Comparison of ENCODE assay signal across 8 mouse cellular contexts in the genomic region with DNA sequence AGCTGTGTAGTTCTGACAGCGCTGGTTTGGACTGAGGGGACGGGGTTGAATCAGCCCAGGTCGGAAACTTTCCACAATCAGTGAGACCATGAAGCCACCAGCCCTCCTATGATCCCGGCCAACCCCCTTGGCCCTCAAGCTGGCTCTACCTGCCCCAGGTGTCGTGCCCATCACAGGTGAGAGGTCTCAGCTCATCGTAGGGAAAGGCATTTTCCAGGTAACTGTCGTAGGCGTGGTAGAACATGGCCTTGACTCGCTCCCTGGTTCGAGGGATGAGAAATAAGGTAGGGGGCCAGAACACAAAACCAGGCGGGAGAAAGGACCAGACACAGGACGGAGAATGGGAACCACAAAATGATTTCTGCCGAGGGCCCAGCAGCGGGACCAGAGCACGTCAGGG. TPM values are rescaled to one million over a fixed set of nuclear protein-coding genes. Genes with fewer than 3 reads are reported as not detected.
DNase-seq lines count a peak whose midpoint lies in the region; ATAC-seq and TF ChIP-seq lines count a peak whose summit lies in the region.

No protein-coding gene starts in this region.

- no peaks in the 10 kb centered on the region for H3K79me3 ChIP-seq in C2C12 (ENCODE audit: low read depth)

- no peaks in the 10 kb centered on the region for H3K36me3 ChIP-seq in heart, adult 2 months (ENCODE audit: control insufficient read depth, insufficient read depth, low read length)
- H3K36me3 ChIP-seq in C2C12 (ENCODE audit: control insufficient read depth, insufficient read depth), result no peaks in the 10 kb centered on the region
- H3K36me3 ChIP-seq in forebrain, embryonic 14.5 days (ENCODE audit: control insufficient read depth, insufficient read depth, low read length), result 0 out of 2 replicates have a peak, but pooled peaks cover 4% of the 10 kb centered on the region
- no peaks in the 10 kb centered on the region for H3K36me3 ChIP-seq in liver, embryonic 15.5 days (replicated peaks)

- TF ChIP-seq POLR2A in heart, adult 2 months (IDR thresholded peaks at IDR 0.05; ENCODE audit: insufficient read depth, low read depth, low read length), result no peak

- H3K4me2 ChIP-seq in forebrain, embryonic 14.5 days (ENCODE audit: low read length), result peak overlapping the region; percentile 97
- H3K4me2 ChIP-seq in liver, embryonic 15.5 days, result peak overlapping the region; percentile 89

- peak overlapping the region; percentile 97 for H3K4me3 ChIP-seq in heart, adult 2 months
- peak overlapping the region; percentile 87 for H3K4me3 ChIP-seq in C2C12 (ENCODE audit: insufficient read depth, poor library complexity, severe bottlenecking)
- H3K4me3 ChIP-seq in forebrain, embryonic 14.5 days (ENCODE audit: low read depth, low read length), result peak overlapping the region; percentile 81
- H3K4me3 ChIP-seq in liver, embryonic 15.5 days (replicated peaks), result peak overlapping the region; percentile 81

- intact Hi-C loops in heart, adult 2 months (cut with DNase I), result loop anchor here (1.0 to 5.0 kb wide), 2 partner anchors 36 to 89 kb away; a partner anchor contains a TSS
- intact Hi-C loops in heart, postnatal 10 days (cut with DNase I), result no loop called here

- no peak; the same call in 1 of the 2 replicates for ATAC-seq in forebrain, embryonic 14.5 days
- ATAC-seq in liver, embryonic 15.5 days (ENCODE audit: insufficient read depth), result no peak

- peaks cover 3% of the 10 kb centered on the region for H3K4me1 ChIP-seq in heart, adult 2 months (ENCODE audit: control insufficient read depth, insufficient read depth, low read length)
- peaks cover 8% of the 10 kb centered on the region for H3K4me1 ChIP-seq in forebrain, embryonic 14.5 days (ENCODE audit: control insufficient read depth, insufficient read depth, low read length)
- peaks cover 27% of the 10 kb centered on the region for H3K4me1 ChIP-seq in liver, embryonic 15.5 days (replicated peaks)

- WGBS in heart, adult 2 months, result 6% methylated on average over 15 of the region's 15 CpGs
- 3% methylated on average over 15 of the region's 15 CpGs for WGBS in forebrain, embryonic 14.5 days
- 6% methylated on average over 15 of the region's 15 CpGs for WGBS in liver, embryonic 15.5 days (ENCODE audit: insufficient replicate concordance)

- no peaks in the 10 kb centered on the region for H3K79me2 ChIP-seq in heart, adult 2 months (replicated peaks; ENCODE audit: control insufficient read depth, insufficient read depth, low read length)
- peaks cover 6% of the 10 kb centered on the region for H3K79me2 ChIP-seq in C2C12 (ENCODE audit: control insufficient read depth, insufficient read depth)

- H3K27me3 ChIP-seq in heart, adult 2 months (ENCODE audit: control insufficient read depth, insufficient read depth, low read length), result no peaks in the 10 kb centered on the region
- no peaks in the 10 kb centered on the region for H3K27me3 ChIP-seq in C2C12 (ENCODE audit: control insufficient read depth, insufficient read depth, insufficient read length)
- H3K27me3 ChIP-seq in forebrain, embryonic 14.5 days (replicated peaks; ENCODE audit: control insufficient read depth, insufficient read depth, low read length), result no peaks in the 10 kb centered on the region
- H3K27me3 ChIP-seq in liver, embryonic 15.5 days, result no peaks in the 10 kb centered on the region

- TF ChIP-seq EP300 in heart, adult 2 months (IDR thresholded peaks at IDR 0.05; ENCODE audit: insufficient read depth, low read depth, low read length), result no peak

- H3K9ac ChIP-seq in heart, adult 2 months (ENCODE audit: low read depth, low read length), result peak overlapping the region; percentile 84
- peak overlapping the region; percentile 85 for H3K9ac ChIP-seq in forebrain, embryonic 14.5 days (ENCODE audit: low read length)
- H3K9ac ChIP-seq in liver, embryonic 15.5 days, result peak overlapping the region; percentile 66

- peak overlapping the region; percentile 94 for H3ac ChIP-seq in C2C12 (ENCODE audit: control insufficient read depth, insufficient read length, low read depth)

- TF ChIP-seq CTCF in heart, adult 2 months (IDR thresholded peaks at IDR 0.05), result no peak
- no peak for TF ChIP-seq CTCF in C2C12 (IDR thresholded peaks at IDR 0.05; ENCODE audit: control insufficient read depth, insufficient read depth, insufficient read length)

- DNase-seq in heart, adult 2 months, result no peak
- DNase-seq in heart, postnatal 10 days, result no peak
- no peak for DNase-seq in forebrain, embryonic 14.5 days (ENCODE audit: low spot score)
- DNase-seq in urinary bladder, postnatal 25 days (ENCODE audit: low spot score), result no peak
- no peak for DNase-seq in right cerebral cortex, adult 18-20 months
- no peak for DNase-seq in Muller cell, postnatal 12 days (ENCODE audit: inconsistent ontology term)

- H3K27ac ChIP-seq in heart, adult 2 months, result peak overlapping the region; percentile 48
- peak overlapping the region; percentile 63; the same call in 1 of the 2 replicates for H3K27ac ChIP-seq in forebrain, embryonic 14.5 days (ENCODE audit: low read depth, low read length)
- H3K27ac ChIP-seq in liver, embryonic 15.5 days (replicated peaks), result 0 out of 2 replicates have a peak overlapping the region, but pooled peaks have one; percentile 31

- no peaks in the 10 kb centered on the region for H3K9me3 ChIP-seq in forebrain, embryonic 14.5 days (replicated peaks; ENCODE audit: control insufficient read depth, low read length)
- H3K9me3 ChIP-seq in liver, embryonic 15.5 days (replicated peaks), result no peaks in the 10 kb centered on the region

TF ChIP-seq in C2C12, 6 proteins besides CTCF, POLR2A, EP300 and RAD21:
- TF ChIP-seq MYOG (IDR thresholded peaks at IDR 0.05; ENCODE audit: control insufficient read depth, extremely low read depth, insufficient read length), result no peak
- no peak for TF ChIP-seq CEBPB (IDR thresholded peaks at IDR 0.05; ENCODE audit: low read depth)
- no peak for TF ChIP-seq USF1 (IDR thresholded peaks at IDR 0.05; ENCODE audit: low read depth)
- TF ChIP-seq MYOD1 (IDR thresholded peaks at IDR 0.05; ENCODE audit: control insufficient read depth, insufficient read length, low read depth), result no peak
- TF ChIP-seq MAX (IDR thresholded peaks at IDR 0.05), result no peak
- TF ChIP-seq FOSL1 (IDR thresholded peaks at IDR 0.05; ENCODE audit: insufficient read depth, low read length, poor library complexity, severe bottlenecking), result no peak

RNA-seq across cellular contexts. Expression of a gene that starts 0.5 kb away (rescaled TPM):
- total RNA-seq in heart, adult 2 months (2021), result 1 to 10 TPM; 6.0 to 6.4 TPM
- polyA plus RNA-seq in heart, adult 2 months (2012; rRNA removed), result 14.4 and 16.9 TPM in 2 replicates
- total RNA-seq in heart, postnatal 10 days (2021), result 10 to 100 TPM; 11.1 to 12.3 TPM
- polyA plus RNA-seq in C2C12 (2012; fragmentation: generic; extraction: Trizol), result 19.0 TPM
- 39.9 TPM in 2 replicates for polyA plus RNA-seq in forebrain, embryonic 14.5 days (2014; fragmentation: Nextera tagmentation; extraction: Ambion mirVana)
- 27.6 and 31.9 TPM in 2 replicates for polyA plus RNA-seq in liver, embryonic 15.5 days (2015; fragmentation: Nextera tagmentation; extraction: Ambion mirVana)

RNA-seq across cellular contexts. Expression of a gene that starts 6.9 kb away (rescaled TPM):
- total RNA-seq in heart, adult 2 months (2021), result not detected
- polyA plus RNA-seq in heart, adult 2 months (2012; rRNA removed), result not detected in 2 replicates
- not detected for total RNA-seq in heart, postnatal 10 days (2021)
- polyA plus RNA-seq in C2C12 (2012; fragmentation: generic; extraction: Trizol), result not detected
- not detected in 2 replicates for polyA plus RNA-seq in forebrain, embryonic 14.5 days (2014; fragmentation: Nextera tagmentation; extraction: Ambion mirVana)
- not detected in 2 replicates for polyA plus RNA-seq in liver, embryonic 15.5 days (2015; fragmentation: Nextera tagmentation; extraction: Ambion mirVana)

RNA-seq across cellular contexts. Expression of a gene that starts 22.2 kb away (rescaled TPM):
- 1 to 10 TPM; 3.0 to 4.8 TPM for total RNA-seq in heart, adult 2 months (2021)
- polyA plus RNA-seq in heart, adult 2 months (2012; rRNA removed), result 2.0 and 2.4 TPM in 2 replicates
- 1 to 10 TPM; 4.3 to 6.8 TPM for total RNA-seq in heart, postnatal 10 days (2021)
- polyA plus RNA-seq in C2C12 (2012; fragmentation: generic; extraction: Trizol), result 4.4 TPM
- polyA plus RNA-seq in forebrain, embryonic 14.5 days (2014; fragmentation: Nextera tagmentation; extraction: Ambion mirVana), result 2.2 and 4.3 TPM in 2 replicates
- polyA plus RNA-seq in liver, embryonic 15.5 days (2015; fragmentation: Nextera tagmentation; extraction: Ambion mirVana), result 1.2 and 1.5 TPM in 2 replicates

RNA-seq across cellular contexts. Expression of a gene that starts 36.6 kb away (rescaled TPM):
- 10 to 100 TPM; 77.0 to 84.9 TPM for total RNA-seq in heart, adult 2 months (2021)
- 95.6 and 114 TPM in 2 replicates for polyA plus RNA-seq in heart, adult 2 months (2012; rRNA removed)
- total RNA-seq in heart, postnatal 10 days (2021), result 10 to 100 TPM; 83.1 to 89.9 TPM
- polyA plus RNA-seq in C2C12 (2012; fragmentation: generic; extraction: Trizol), result 70.5 TPM
- polyA plus RNA-seq in forebrain, embryonic 14.5 days (2014; fragmentation: Nextera tagmentation; extraction: Ambion mirVana), result 153 and 181 TPM in 2 replicates
- 51.4 and 56.9 TPM in 2 replicates for polyA plus RNA-seq in liver, embryonic 15.5 days (2015; fragmentation: Nextera tagmentation; extraction: Ambion mirVana)

RNA-seq across cellular contexts. Expression of a gene that starts 46.4 kb away (rescaled TPM):
- not detected for total RNA-seq in heart, adult 2 months (2021)
- polyA plus RNA-seq in heart, adult 2 months (2012; rRNA removed), result 0.06 TPM in 1 of 2 replicates, not detected in the other
- total RNA-seq in heart, postnatal 10 days (2021), result under 1 TPM in 1 of 2 experiments, not detected in 1; 0.07 TPM
- polyA plus RNA-seq in C2C12 (2012; fragmentation: generic; extraction: Trizol), result 0.04 TPM
- 11.7 and 13.1 TPM in 2 replicates for polyA plus RNA-seq in forebrain, embryonic 14.5 days (2014; fragmentation: Nextera tagmentation; extraction: Ambion mirVana)
- 0.03 TPM in 1 of 2 replicates, not detected in the other for polyA plus RNA-seq in liver, embryonic 15.5 days (2015; fragmentation: Nextera tagmentation; extraction: Ambion mirVana)
